Mouse (Mus musculus) ovary, adult 18-20 months (tissue): ENCODE measurements at regions not wholly inside any gene's neighbourhood (a gene's known extent, or its start where the extent isn't known, plus 50 kb on each side); places are given as distances from the start of the nearest gene placed in this dataset.

Experiments used
- DNase-seq: peaks from one replicate; pipeline ENCODE4 v3.0.0; 2022; ENCODE audit warnings: low spot score, mixed read lengths

DNA sequence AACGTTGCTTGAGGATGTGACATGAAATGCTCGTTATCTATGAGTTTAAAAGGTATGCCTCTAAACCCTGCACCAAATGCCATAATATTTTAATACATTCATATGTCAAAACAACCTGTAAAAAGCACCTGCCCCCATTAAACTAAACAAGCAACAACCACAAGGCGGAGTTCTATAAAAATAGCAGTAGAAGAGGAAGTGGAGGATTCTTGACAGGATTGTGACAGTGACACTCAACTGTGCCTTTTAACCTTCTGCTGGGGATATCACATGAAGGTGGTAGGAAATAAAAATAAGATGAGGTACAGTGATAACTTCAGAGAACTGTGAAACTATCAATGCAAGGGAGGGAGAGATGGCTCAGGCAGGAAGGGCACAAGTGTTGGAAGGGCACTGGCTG is 58.6 kb upstream of the Dbx2 start:
- no peak for DNase-seq

GRCm38 (mm10) chr15:95715941-95716340 is 60.2 kb upstream of the Dbx2 start:
- no peak for DNase-seq

- no peak for DNase-seq
These were observed 66.9 kb upstream of the Ano6 start for GRCm38 (mm10) chr15:95723699-95724098.

DNA sequence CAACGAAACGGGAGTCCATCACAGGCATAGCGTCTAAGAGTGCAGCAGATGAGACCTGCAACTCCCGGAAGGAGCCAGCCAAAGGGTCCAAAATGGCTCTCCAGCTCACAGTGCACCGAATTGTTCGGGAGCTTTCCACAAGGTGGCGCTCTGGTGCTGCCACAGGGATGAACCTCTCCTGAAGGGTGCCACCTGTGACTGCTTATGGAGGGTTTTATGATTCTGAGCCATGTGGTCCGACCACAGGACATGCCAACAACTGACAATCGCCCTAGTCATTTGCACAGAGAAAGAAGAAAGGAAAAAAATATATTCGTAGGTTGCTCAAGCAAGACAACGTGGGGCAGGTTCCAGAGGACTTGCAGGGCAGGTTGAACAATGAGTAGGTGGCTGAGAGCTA is 64.8 kb upstream of the Ano6 start:
- peak; percentile 34 for DNase-seq

DNA sequence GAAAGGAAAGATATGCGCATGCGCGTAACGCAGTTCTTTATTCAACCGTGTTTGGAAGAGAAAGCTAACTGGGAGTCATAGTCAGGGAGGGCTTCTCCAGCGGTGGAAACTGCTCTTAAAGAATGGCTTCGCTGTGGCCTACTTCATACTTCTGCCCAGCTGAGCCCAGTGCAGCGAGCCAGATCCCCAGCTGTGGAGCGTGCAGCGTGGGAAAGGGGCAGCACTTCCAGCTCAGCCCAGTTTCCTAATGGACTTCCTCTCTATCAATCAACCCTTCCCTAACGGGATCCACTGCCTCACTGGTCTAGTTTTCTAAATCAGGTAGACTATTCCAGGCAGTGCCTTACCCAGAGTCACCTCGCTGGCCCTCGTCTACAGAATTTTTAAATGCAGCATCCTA is 64.1 kb upstream of the Ano6 start:
- DNase-seq = no peak

DNA sequence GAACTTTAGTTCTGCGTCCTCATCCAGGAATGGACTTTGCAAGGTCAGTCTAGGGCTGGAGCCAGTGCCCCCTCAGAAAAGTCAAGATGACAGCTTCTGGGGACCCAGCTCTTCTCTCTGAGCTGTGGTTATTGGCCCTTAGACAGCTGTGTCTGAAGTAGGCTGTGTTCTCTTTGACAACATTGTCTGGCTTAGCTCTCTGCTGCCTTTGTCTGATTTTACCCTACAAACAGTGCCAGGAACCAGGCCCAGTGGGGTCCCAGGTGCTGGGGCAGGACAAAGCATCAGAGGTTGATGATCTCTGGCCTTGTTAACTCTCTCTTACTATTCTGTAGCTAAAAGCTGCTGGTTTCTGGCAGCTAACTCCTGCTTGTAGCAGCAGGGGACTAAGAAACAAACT is 54.9 kb upstream of the Ano6 start:
- DNase-seq = no peak
